Mouse (Mus musculus) forebrain, embryonic 14.5 days (tissue): ENCODE measurements at regions not wholly inside any gene's neighbourhood (a gene's known extent, or its start where the extent isn't known, plus 50 kb on each side); places are given as distances from the start of the nearest gene placed in this dataset.

Experiments used
- ATAC-seq: fragments of 200-750 bp; cut with Nextera tagmentation; 2 replicates; pipeline ENCODE4 v1.8.0; 2017; ENCODE audit warnings: mild to moderate bottlenecking, moderate library complexity
- DNase-seq: peaks from one replicate; pipeline ENCODE4 v3.0.0-alpha.2; 2015; ENCODE audit warnings: low spot score
- H3K27ac ChIP-seq: fragments of 300-500 bp; sonication (generic); 2 replicates; pipeline ENCODE4 v1.5.1; 2014; ENCODE audit warnings: low read depth, mild to moderate bottlenecking, control low read depth, low read length, moderate library complexity
- H3K27me3 ChIP-seq: fragments of 300-500 bp; sonication (generic); replicated peaks from 2 replicates; pipeline ENCODE4 v1.6.1; 2014; ENCODE audit warnings: low read length, control low read depth, mixed read lengths; ENCODE audit not compliant: control insufficient read depth, insufficient read depth
- H3K36me3 ChIP-seq: fragments of 300-500 bp; sonication (generic); 2 replicates; pipeline ENCODE4 v1.6.1; 2014; ENCODE audit warnings: low read length, control low read depth; ENCODE audit not compliant: control insufficient read depth, insufficient read depth
- H3K4me1 ChIP-seq: fragments of 300-500 bp; sonication (generic); 2 replicates; pipeline ENCODE4 v1.6.1; 2014; ENCODE audit warnings: antibody characterized with exemption, low read length, control low read depth; ENCODE audit not compliant: control insufficient read depth, insufficient read depth
- H3K4me2 ChIP-seq: fragments of 300-500 bp; sonication (generic); 2 replicates; pipeline ENCODE4 v1.6.1; 2014; ENCODE audit warnings: mild to moderate bottlenecking, control low read depth, low read length
- H3K4me3 ChIP-seq: fragments of 300-500 bp; sonication (generic); 2 replicates; pipeline ENCODE4 v1.5.1; 2014; ENCODE audit warnings: low read depth, low read length, control low read depth
- H3K9ac ChIP-seq: fragments of 300-500 bp; sonication (generic); 2 replicates; pipeline ENCODE4 v1.6.1; 2014; ENCODE audit warnings: mild to moderate bottlenecking, low read length, control low read depth, moderate library complexity
- H3K9me3 ChIP-seq: fragments of 300-500 bp; sonication (generic); replicated peaks from 2 replicates; pipeline ENCODE4 v1.6.1; 2016; ENCODE audit warnings: low read length, control low read depth, mixed read lengths; ENCODE audit not compliant: control insufficient read depth
- WGBS: fragments of 180-500 bp; shearing (Covaris S2); extraction: QIAGEN DNeasy Blood & Tissue Kit; methylation state at CpG from one replicate; pipeline ENCODE4 v1.1.7; 2014; 5-methylcytosine and 5-hydroxymethylcytosine counted together

- H3K9ac ChIP-seq: no peak overlapping the region
- no peak overlapping the region for H3K27ac ChIP-seq
- H3K9me3 ChIP-seq: no peaks in the 10 kb centered on the region
- ATAC-seq: no peak
- 45% methylated on average over 3 of the region's 3 CpGs for WGBS
- H3K4me3 ChIP-seq: no peak overlapping the region
- H3K27me3 ChIP-seq: no peaks in the 10 kb centered on the region
- no peak overlapping the region for H3K4me2 ChIP-seq
- H3K36me3 ChIP-seq: no peaks in the 10 kb centered on the region
- peaks cover 11% of the 10 kb centered on the region for H3K4me1 ChIP-seq
- no peak for DNase-seq
Measured at GRCm38 (mm10) chr6:12258273-12258672, 350.7 kb downstream of the Phf14 start.

GRCm38 (mm10) chr6:12258940-12259481 lies 351.4 kb downstream of the Phf14 start:
- H3K4me3 ChIP-seq: peak overlapping the region; percentile 2; the same call in 1 of the 2 replicates
- peak; percentile 38 for DNase-seq
- H3K27me3 ChIP-seq: no peaks in the 10 kb centered on the region
- peaks cover 11% of the 10 kb centered on the region for H3K4me1 ChIP-seq
- H3K36me3 ChIP-seq: no peaks in the 10 kb centered on the region
- H3K9me3 ChIP-seq: no peaks in the 10 kb centered on the region
- peak overlapping the region; percentile 38 for H3K4me2 ChIP-seq
- H3K27ac ChIP-seq: no peak overlapping the region
- H3K9ac ChIP-seq: peak overlapping the region; percentile 52
- ATAC-seq: peak; percentile 35
- WGBS: 18% methylated on average over 7 of the region's 7 CpGs

GRCm38 (mm10) chr6:12259629-12260028 lies 352.0 kb downstream of the Phf14 start:
- no peaks in the 10 kb centered on the region for H3K27me3 ChIP-seq
- 13% methylated on average over 8 of the region's 8 CpGs for WGBS
- no peaks in the 10 kb centered on the region for H3K9me3 ChIP-seq
- H3K36me3 ChIP-seq: no peaks in the 10 kb centered on the region
- peak overlapping the region; percentile 2; the same call in 1 of the 2 replicates for H3K4me3 ChIP-seq
- H3K27ac ChIP-seq: no peak overlapping the region
- H3K4me1 ChIP-seq: peaks cover 11% of the 10 kb centered on the region
- ATAC-seq (no peak), DNase-seq (peak; percentile 44)
- peak overlapping the region; percentile 38 for H3K4me2 ChIP-seq
- peak overlapping the region; percentile 52 for H3K9ac ChIP-seq

GRCm38 (mm10) chr6:12260325-12261076 lies 352.9 kb downstream of the Phf14 start:
- H3K9me3 ChIP-seq: no peaks in the 10 kb centered on the region
- no peaks in the 10 kb centered on the region for H3K27me3 ChIP-seq
- H3K27ac ChIP-seq: no peak overlapping the region
- DNase-seq (peak; percentile 88), ATAC-seq (peak; percentile 92)
- H3K9ac ChIP-seq: no peak overlapping the region
- H3K36me3 ChIP-seq: no peaks in the 10 kb centered on the region
- H3K4me3 ChIP-seq: no peak overlapping the region
- peak overlapping the region; percentile 38; the same call in 1 of the 2 replicates for H3K4me2 ChIP-seq
- H3K4me1 ChIP-seq: peaks cover 11% of the 10 kb centered on the region
- 24% methylated on average over 9 of the region's 9 CpGs for WGBS
